Mouse (Mus musculus): ENCODE data around the gene Asb14. TPM values are rescaled to one million over a fixed set of nuclear protein-coding genes. Genes with fewer than 3 reads are reported as not detected.
A peak's percentile ranks its signal among the peaks of the same experiment; 100 is the strongest.
"Not testable (repeated sequence)": the region's sequence is repeated elsewhere in the genome, so short reads cannot be mapped to it uniquely, and the experiment has no call there.

Asb14 gene
- not detected for total RNA-seq (2021)
- long read RNA-seq, experiment 1, result 0 reads
- long read RNA-seq, experiment 2, result 0 reads

- DNase-seq (ENCODE audit: low spot score in 2 of 2), result no peak
Measured at GRCm38 (mm10) chr14:26894392-26894791, at the start of gene Asb14. Gene Asb14 (plus strand): TSS chr14:26894557.

- DNase-seq (ENCODE audit: low spot score in 2 of 2), result no peak
Measured at GRCm38 (mm10) chr14:26853053-26853452, 41.3 kb upstream of the Asb14 start.

- DNase-seq (ENCODE audit: low spot score in 2 of 2), result no peak
Measured at GRCm38 (mm10) chr14:26854066-26854465, 40.3 kb upstream of the Asb14 start.

GRCm38 (mm10) chr14:26858364-26858763 lies 36.0 kb upstream of the Asb14 start:
- no peak for DNase-seq (ENCODE audit: low spot score in 2 of 2)

- DNase-seq (ENCODE audit: low spot score in 2 of 2), result no peak
Measured at GRCm38 (mm10) chr14:26859024-26859423, 35.3 kb upstream of the Asb14 start.

GRCm38 (mm10) chr14:26867356-26867755 lies 27.0 kb upstream of the Asb14 start:
- DNase-seq (ENCODE audit: low spot score in 2 of 2), result no peak

GRCm38 (mm10) chr14:26868299-26868698 lies 26.1 kb upstream of the Asb14 start:
- DNase-seq (ENCODE audit: low spot score in 2 of 2), result no peak

GRCm38 (mm10) chr14:26878756-26879155 lies 15.6 kb upstream of the Asb14 start:
- DNase-seq (ENCODE audit: low spot score in 2 of 2), result no peak

- DNase-seq (ENCODE audit: low spot score in 2 of 2), result no peak
Measured at GRCm38 (mm10) chr14:26879976-26880375, 14.4 kb upstream of the Asb14 start.

- DNase-seq (ENCODE audit: low spot score in 2 of 2), result no peak
Measured at GRCm38 (mm10) chr14:26881700-26882099, 12.7 kb upstream of the Asb14 start.

GRCm38 (mm10) chr14:26887244-26887643 lies 7.1 kb upstream of the Asb14 start:
- DNase-seq (ENCODE audit: low spot score in 2 of 2), result no peak

GRCm38 (mm10) chr14:26890777-26891176 lies 3.6 kb upstream of the Asb14 start:
- no peak for DNase-seq (ENCODE audit: low spot score in 2 of 2)

GRCm38 (mm10) chr14:26899490-26899889 lies 5.1 kb downstream of the Asb14 start:
- no peak for DNase-seq (ENCODE audit: low spot score in 2 of 2)

GRCm38 (mm10) chr14:26900893-26901292 lies 6.5 kb downstream of the Asb14 start:
- DNase-seq (ENCODE audit: low spot score in 2 of 2), result peak; percentile 9 to 20

GRCm38 (mm10) chr14:26907401-26907800 lies 13.0 kb downstream of the Asb14 start:
- DNase-seq (ENCODE audit: low spot score in 2 of 2), result no peak

- not testable (repeated sequence) for DNase-seq (ENCODE audit: low spot score in 2 of 2)
Measured at GRCm38 (mm10) chr14:26910461-26910860, 16.1 kb downstream of the Asb14 start.

- DNase-seq (ENCODE audit: low spot score in 2 of 2), result no peak
Measured at GRCm38 (mm10) chr14:26911201-26911600, 16.8 kb downstream of the Asb14 start.

- no peak for DNase-seq (ENCODE audit: low spot score in 2 of 2)
Measured at GRCm38 (mm10) chr14:26911826-26912225, 17.5 kb downstream of the Asb14 start.

GRCm38 (mm10) chr14:26913681-26914268 lies 19.4 kb downstream of the Asb14 start:
- DNase-seq (ENCODE audit: low spot score in 2 of 2), result peak; percentile 9 to 40

- no peak for DNase-seq (ENCODE audit: low spot score in 2 of 2)
Measured at GRCm38 (mm10) chr14:26919310-26919709, 25.0 kb downstream of the Asb14 start.

- no peak for DNase-seq (ENCODE audit: low spot score in 2 of 2)
Measured at GRCm38 (mm10) chr14:26923702-26924421, 29.5 kb downstream of the Asb14 start.

- DNase-seq (ENCODE audit: low spot score in 2 of 2), result no peak
Measured at GRCm38 (mm10) chr14:26934891-26935290, 40.5 kb downstream of the Asb14 start.

GRCm38 (mm10) chr14:26935558-26935957 lies 41.2 kb downstream of the Asb14 start:
- no peak for DNase-seq (ENCODE audit: low spot score in 2 of 2)

Data from left cerebral cortex, adult 18-20 months (tissue).